Mouse (Mus musculus): ENCODE results near the gene Tspo.

Gene Tspo

DNA sequence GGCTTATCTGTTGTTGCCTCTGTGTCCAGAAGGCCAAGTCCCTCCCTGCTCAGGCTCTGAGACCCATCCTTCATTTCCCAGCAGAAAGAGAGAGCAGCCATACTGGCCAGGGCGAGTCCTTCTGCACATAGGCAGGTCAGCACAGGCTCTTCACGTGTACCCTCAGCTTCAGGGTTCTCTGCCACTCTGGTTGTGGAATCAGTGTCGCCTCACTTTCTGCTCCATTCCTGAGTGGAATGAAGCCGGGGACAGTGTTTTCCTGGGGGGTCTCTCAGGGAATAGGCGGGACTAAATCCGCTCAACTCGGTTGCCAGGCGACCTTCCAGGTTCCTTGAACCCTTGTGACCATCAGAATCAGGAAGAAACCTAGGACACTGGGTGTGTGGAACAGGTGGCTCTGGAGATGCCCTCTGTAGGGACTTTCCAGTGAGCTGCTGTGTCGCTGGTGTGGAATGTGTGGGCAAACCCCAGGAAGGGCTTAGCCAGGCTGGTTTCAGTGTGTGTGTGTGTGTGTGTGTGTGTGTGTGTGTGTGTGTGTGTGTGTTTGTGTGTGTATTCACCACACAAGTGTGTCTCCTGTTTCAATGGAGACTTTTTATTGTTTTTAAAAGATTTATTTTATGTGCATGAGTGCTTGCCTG lies 21.6 kb upstream of the Tspo start:
- DNase-seq (ENCODE audit: low spot score in 2 of 2): no peak

DNA sequence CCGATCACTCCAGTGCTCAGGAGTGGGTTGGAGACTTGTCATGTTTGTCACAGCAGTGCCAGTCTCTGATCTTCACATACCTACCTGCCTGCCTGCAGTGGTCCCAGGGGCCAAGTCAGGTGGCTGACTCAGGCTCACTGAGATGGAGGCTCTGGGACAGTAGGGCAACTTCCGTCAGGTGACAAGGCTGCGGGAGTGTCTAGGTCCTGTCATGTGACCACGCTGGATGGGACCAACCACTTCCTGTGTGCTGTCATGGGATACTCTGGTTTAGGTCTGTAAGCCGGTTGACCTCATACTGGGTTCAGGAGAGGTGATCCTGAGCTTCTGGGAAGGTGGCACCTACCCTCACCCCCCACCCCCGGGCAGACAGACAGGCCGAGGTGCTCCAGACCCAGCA lies 17.4 kb upstream of the Tspo start:
- DNase-seq (ENCODE audit: low spot score in 2 of 2): no peak

DNA sequence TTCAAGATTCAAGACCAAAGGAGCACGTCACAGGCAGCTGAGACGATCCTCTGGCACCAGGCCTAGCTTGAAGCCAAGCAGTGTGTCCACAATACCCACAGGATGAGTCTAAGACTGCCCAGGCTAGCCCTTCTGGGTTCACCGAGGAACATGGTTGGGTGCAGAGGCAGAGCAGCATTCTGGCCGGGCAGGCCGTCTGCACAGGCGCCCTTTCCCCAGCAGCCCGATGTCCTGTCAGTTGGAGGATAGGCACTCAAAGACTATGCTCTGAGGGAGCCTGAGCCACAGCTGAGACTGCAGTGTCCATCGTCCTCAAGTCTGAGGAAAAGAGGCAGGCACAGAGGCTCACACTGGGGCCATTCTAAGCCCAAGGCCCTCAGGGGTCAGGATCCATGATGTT lies 16.2 kb upstream of the Tspo start:
- no peak for DNase-seq (ENCODE audit: low spot score in 2 of 2)

DNA sequence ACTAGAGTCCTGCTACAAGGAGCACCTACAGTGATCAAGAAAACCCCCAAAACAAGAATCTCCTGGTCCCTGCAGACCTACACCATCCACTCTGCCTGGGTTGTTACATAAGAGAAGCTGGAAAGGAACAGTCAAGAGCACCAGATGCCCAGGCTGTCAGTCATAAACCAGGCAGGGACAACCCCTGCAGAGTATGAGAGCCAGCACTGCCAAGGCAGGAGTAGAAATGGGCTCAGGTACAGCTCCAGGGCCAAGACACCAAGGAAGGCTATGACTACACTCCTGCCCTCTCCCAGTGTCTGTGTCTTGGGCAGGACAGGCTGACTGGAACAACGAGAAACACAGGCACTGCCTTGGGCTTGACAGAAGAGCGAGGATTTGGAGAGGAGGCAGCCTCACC lies 13.3 kb upstream of the Tspo start:
- DNase-seq (ENCODE audit: low spot score in 2 of 2): no peak

DNA sequence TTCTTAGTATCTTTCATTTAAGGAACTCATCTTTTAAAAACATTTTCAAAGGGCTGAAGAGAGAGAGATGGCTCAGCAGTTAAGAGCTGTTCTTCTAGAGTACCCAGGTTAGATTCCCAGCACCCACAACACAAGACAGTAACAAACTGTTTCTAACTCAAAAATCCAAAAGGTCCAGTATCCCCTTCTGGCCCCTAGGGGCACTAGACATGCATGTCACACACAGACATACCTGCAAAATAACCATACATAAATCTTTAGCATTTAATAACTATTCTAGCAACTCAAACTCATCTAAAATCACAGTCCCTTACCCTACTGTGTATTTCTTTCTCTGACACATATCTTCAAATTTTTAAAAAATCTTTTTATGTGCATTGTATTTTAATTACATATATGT lies 9.6 kb upstream of the Tspo start:
- DNase-seq (ENCODE audit: low spot score in 2 of 2): no peak

DNA sequence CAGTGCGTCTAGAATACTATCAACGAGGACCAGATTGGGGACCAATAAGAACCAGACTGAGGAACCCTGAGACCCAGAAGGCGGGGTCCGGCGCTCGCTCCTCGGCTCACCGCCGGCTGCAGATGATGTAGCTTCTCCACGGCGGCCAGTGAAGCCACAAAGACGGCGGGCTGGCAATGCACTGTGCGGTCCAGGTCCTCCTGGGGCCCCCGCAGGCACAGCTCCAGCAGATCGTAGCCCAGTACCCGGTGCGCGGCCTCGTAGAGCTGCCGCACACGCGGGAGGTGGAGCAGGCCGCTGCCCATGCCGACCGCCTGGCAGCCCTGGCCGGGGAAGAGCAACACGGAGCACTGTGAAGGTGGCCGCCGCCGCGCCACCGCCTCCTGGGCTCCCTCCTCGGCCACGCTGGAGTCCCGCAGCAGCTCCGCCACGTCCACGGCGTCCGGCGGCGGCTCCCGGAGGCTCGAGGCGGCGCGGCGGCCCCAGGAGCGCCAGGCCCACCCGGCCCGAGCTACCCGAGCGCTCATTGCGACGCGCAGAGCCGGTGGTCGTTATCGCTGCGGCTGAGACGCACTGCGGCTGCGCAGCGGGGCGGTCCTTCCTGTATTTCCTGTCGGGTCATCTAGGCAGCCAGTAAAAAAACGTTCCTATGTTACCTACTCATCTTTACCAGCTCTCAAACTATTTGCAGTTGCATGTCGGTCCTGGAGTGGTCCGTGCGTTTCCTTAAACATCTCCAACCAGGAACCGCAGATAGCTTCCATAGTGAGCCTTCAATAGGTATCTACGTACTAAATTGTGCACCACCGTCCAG lies 8.0 kb upstream of the Tspo start:
- peak; percentile 88 to 94 for DNase-seq (ENCODE audit: low spot score in 2 of 2)

DNA sequence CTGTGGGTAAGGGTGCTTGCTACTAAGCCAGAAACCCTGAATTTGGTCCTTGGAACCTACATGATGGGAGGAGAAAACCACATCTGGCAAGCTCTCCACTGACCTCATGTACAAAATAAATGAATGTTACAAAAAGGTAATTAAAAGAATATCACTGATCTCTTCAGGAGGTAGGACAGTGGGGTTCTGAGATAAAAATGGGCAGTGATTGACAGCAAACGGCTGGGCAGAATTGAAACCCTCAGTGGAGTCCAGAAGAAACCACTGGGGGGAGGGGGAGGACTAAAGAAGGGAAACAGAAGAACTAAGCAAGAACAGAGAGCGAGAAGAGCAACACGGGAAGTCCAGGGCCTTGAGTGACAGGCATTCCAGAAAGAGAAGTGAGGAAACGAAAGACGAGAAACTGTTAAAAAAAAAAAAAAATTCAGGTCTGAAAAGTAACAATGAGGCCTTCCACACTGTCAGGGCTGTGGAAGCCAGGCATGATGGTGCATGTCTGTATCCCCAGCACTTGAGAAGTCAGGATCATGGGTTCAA lies 2.4 kb upstream of the Tspo start:
- DNase-seq (ENCODE audit: low spot score in 2 of 2): no peak

DNA sequence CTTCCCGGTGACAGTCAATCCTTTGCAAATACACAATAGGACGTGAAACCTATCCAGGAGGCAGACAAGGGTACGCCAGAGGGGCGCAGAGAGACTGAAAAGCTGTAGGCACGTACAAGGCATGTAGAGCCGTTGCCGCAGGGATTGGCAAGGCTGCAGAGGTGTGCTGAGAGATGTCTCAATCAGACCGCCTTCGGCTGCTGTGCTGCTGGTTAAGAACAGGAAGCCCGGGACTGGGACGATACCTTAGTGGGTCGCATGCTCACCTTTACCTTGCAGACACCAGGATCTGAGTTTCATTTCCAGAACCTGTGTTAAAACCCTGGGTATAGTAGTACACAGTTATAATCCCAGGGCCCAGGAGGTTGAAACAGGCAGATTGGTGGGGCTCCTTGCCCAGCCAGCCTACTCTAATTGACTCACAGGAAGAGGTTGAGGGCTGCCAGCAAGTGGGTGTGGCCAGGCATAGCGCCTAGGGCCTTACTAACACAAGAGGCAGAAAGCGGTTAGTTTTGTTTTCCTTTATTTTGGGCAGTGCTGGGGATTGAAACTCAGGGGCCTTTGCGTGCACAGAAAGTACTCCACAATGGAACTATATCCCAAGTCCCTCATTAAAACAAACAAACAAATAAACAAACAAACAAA lies 644 bp upstream of the Tspo start:
- peak; percentile 76 to 81 for DNase-seq (ENCODE audit: low spot score in 2 of 2)

DNA sequence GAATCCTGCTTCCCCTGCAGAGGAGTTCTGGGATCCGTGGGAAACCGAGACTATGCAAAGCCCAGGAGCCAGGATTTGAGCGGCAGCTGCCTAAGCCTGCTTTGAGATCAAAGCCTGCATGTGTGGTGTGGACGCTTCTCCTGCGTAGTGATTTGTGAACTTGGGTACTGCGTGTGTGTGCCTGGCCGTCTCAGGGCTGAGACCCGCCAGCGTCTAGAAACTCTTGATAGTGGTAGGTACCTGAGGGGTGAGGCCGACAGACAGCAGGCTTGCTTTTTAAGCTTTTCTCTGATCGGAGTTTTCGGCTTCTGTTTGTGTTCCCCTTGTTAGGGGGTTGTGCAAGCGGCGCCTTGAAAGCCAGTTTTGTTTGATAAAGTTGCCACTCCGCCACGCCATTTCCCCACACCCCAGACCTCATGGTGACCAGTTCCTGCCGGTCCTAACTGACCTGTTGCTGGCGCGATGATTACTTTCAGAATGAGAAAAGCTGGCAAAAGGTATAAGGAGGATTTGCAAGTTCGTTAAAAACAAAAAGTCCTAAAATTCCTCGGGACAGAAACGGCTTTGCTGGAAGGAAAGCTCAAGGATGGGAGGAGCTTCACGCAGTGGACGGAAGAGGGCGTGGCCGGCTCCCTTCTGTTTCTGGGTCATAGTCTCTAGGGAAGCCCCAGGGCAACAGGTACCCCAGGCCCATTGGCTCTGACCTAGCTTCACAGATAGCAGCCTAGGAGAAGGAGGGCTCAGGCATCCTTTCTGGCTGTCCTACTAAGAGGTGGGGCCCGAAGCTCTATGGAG lies 662 bp downstream of the Tspo start:
- DNase-seq (ENCODE audit: low spot score in 2 of 2): peak; percentile 66 to 81

DNA sequence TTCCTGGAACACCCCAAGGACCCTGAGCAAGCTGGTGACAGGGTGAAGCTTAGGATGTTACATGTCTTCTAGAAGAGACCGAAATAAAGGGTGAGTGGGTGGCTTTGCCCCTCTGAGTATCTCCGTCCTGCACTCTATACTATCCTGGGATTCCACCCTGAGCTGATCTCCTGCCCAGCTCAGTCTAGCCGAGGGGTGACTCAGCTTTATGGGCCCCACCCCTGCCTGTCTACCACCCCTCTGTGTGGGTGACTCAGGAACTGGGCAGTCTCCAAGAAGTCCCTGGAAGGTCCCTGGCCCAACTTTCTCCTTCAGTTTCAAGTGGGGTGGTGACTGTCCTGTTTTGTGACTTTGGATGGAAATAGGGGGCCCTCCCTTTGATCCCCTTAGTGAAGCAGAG lies 2.0 kb downstream of the Tspo start:
- DNase-seq (ENCODE audit: low spot score in 2 of 2): peak; percentile 66 to 75

DNA sequence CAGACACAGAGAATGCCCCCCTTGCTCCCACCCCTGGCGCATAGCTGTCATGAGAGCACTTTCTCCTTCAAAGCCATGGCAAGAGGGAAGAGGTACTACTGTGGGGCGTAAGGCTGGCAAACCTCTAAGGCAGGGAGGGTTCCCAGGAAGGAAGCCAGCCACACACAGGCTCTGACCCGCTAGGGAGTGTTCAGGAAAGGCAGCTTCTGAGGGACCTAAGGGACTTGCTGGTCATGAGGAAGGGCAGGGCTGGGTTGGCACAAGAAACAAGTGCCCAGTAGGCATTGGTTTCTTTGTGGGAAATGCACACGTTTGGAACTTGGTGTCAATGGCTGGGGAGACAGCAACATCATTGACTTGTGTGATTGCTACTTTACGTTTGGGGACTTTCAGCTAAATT lies 2.6 kb downstream of the Tspo start:
- DNase-seq (ENCODE audit: low spot score in 2 of 2): no peak

DNA sequence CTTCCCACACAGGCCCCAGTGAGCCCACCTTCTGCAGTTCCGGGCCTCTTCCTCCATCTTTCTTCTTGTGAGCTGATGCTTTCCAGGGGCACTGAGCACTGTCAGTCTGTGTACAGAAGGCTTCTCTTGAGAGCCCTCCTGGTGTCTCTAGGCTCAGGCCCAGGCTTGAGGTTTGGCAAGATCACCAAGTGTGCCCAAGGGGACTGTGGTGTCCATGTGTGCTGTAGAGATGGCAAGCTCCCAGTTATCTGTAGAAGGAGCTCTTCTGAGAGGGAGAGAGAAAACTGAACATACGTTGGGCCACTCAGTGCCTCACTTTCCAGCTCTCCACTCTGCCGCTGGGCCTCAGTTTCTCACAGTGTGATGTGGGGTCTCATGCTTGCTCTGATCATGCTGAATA lies 4.3 kb downstream of the Tspo start:
- DNase-seq (ENCODE audit: low spot score in 2 of 2): no peak

DNA sequence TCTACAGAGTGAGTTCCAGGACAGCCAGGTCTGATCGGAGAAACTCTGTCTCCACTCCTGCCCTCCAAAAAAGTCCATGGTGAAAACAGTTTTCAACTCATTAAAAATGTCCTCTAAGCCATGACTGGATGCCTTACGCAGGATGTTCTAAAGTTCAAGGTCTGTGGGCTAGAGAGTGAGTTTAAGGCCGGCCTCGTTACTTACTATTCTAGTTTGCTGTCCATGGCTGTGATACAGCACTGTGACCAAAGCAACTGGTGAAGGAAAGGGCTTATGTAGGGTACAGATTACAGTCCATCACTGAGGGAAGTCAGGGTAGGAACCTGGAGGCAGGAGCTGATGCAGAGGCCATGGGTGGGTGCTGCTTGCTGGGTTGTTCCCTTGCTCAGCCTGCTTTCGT lies 5.2 kb downstream of the Tspo start:
- no peak for DNase-seq (ENCODE audit: low spot score in 2 of 2)

DNA sequence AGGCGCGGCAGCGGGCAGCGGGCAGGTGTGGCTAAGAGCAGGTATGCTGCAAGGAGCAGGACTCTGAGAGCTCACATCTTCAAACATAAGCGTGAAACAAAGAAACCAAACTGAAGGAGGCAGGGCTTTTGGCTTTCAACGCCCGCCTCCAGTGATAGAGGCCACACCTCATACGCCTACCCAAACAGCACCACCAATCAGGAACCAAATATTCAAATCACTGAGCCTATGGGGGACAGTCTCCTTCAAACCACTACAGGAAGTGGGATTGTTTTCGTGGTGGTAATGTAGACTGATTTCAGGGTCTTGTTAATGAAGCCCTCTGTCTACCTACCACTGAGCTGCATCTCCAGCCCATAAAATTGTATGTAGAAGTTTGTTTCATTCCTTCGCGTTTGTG lies 6.3 kb downstream of the Tspo start:
- DNase-seq (ENCODE audit: low spot score in 2 of 2): no peak

DNA sequence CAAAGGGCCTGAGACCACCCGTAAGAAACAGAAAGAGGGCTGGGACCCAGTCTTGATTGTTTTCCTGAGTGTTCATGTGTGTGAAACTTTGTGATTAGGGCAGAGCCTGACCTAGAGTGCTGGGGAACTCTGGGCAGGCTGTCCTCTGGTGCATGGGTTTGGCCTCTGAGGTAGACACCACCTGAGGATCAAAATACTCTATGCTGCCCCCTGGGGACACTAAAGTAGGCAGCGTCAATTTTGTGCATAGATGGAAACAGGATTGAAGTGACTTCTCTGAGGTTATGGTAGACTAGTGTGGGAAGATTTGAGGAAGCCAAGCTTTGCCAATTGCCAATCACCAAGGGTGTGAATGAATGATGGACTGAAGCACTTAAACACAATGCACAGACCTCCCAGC lies 7.2 kb downstream of the Tspo start:
- no peak for DNase-seq (ENCODE audit: low spot score in 2 of 2)

DNA sequence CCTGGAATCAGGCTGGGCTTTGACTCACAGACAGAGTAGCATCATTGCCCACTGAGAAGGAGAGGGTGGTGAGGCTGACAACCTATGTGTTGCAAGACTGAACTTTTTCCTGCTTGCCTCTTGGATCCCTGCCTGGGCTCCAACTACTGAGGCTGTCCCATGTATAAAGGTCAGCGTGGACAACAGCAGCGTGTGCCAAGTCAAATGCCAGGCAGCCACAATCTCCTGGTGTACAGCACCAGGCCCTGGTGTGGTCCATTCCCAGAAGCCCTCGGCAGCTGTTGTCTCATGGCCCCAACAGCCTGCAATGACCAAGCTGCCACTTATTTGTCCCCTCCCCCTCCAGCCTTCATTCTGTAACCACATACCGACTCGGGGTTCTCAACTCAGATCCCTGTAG lies 8.2 kb downstream of the Tspo start:
- DNase-seq (ENCODE audit: low spot score in 2 of 2): no peak

DNA sequence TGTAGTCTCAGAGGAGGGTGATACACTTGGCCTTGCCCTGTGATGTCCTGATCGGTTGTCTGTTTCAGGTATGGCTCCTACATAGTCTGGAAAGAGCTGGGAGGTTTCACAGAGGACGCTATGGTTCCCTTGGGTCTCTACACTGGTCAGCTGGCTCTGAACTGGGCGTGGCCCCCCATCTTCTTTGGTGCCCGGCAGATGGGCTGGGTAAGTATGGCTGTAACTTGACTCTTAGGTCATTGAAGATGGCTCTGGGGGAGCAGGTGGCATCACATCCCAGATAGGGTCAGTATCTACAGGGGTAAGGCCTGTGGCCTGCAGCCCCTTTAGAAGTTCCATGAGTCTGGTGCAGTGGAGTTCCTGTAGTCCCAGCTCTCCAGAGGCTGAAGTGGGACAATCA lies 8.7 kb downstream of the Tspo start:
- no peak for DNase-seq (ENCODE audit: low spot score in 2 of 2)

DNA sequence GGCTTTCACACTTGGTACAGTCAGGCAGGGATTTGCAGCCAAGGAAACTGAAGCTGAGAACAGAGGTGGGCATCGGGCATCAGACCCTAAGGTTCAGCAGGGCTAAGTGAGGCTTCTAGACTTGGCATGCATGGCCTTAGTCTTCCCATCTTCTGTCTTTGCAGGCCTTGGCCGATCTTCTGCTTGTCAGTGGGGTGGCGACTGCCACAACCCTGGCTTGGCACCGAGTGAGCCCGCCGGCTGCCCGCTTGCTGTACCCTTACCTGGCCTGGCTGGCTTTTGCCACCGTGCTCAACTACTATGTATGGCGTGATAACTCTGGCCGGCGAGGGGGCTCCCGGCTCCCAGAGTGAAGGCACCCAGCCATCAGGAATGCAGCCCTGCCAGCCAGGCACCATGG lies 10.2 kb downstream of the Tspo start:
- no peak for DNase-seq (ENCODE audit: low spot score in 2 of 2)

DNA sequence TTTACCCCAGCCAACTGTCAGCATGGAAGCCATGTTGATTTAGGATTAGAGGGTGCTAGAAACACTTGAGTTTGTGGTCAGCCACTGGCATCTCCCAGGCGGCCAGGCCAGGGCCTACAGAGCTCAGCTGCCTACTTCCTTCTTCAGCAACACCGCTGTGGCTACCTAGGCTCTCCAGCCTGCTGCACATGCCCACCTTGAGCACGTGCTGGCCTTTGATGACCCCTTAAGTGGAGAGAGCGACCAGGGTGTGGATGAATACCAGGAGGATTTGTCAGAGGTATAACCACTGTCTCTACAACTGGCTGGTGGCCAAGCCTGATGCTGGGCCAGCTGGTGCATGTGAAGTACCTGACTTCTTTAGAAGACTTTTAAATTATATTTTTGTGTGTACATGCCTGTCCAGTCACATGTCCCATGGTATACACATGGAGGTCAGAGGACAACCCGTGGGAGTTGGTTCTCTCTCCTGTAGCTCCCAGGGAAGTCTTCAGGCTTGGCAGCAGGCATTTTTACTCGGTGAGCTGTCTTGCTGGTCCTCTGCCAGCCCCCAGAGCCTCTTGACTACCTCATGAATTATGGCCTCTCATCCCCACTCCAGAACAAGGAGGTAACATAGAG lies 11.4 kb downstream of the Tspo start:
- DNase-seq (ENCODE audit: low spot score in 2 of 2): no peak

DNA sequence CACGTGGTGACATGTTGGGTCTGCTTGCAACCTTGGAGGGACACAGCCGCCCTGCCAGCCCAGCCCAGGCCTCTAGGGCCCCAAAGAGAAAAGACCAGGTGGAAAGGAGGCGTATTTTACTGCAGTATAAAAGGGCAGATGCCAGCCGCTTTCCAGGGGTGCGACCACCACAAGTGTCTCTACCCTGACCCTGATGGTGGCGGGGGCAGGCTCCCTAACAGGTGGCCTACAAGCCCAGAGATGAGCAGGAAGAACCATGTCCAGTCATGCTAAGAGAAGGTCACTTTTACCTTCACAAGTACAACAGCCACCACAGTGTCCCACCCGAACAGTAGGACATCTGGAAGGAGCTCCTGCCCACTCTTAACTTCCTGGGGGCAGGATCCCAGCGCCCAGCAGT lies 12.2 kb downstream of the Tspo start:
- DNase-seq (ENCODE audit: low spot score in 2 of 2): no peak

DNA sequence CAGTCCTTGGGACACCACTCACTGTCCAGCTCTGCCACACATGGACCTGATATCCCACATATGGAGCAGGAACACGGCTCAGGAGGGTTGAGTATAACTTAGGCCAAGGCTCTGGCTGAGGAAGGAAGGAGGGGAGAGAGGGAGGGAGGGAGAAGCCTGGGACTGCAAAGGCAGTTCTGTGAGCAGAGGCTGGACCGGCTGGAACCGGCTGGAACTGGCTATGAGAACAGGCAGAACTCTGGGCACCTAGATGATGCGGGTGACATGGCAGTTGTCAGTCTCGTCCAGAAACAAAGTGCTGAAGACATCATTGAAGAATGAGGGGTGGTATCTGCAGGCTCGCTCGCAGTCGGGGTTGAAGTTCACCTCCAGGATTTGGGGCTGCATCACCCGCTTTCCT lies 13.3 kb downstream of the Tspo start:
- DNase-seq (ENCODE audit: low spot score in 2 of 2): no peak

DNA sequence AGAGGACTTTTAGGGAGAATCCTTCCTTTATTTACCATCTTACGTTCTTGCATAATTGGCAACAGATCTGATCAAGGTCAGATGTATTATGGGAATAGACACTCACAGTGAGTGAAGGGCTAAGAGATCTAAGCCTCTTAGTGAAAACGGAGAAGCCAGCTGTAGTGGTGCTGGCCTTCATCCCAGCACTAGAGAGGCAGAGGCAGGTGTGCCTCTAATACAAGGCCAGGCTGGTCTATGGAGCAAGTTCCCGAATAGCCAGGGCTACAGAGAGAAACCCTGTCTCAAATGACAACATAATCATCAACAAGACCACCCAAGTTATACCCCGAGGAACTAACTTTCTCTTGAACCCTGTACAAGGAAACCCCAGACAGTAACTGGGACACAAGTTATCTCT lies 19.5 kb downstream of the Tspo start:
- DNase-seq (ENCODE audit: low spot score in 2 of 2): no peak

All from spleen, postnatal 4 days (tissue).